Mouse (Mus musculus) T-helper 2 cell (primary cell): Measurements from ENCODE around the gene Ms4a15.

Source experiments
- in situ Hi-C: fragments of 300-600 bp; cut with MboI, MseI; formaldehyde crosslinking; loops from one replicate; pipeline ENCODE4 v1.15.1; 2025; ENCODE audit warnings: high pct_unique_total_duplicates

Ms4a15 gene

GRCm38 (mm10) chr19:10993150-10993549, at the start of gene Ms4a15:
TSS of gene Ms4a15 (minus strand) at chr19:10993250.
- in situ Hi-C loops, result no loop called here

GRCm38 (mm10) chr19:11037570-11037969, 44.5 kb upstream of the Ms4a15 start:
- in situ Hi-C loops, result no loop called here

DNA sequence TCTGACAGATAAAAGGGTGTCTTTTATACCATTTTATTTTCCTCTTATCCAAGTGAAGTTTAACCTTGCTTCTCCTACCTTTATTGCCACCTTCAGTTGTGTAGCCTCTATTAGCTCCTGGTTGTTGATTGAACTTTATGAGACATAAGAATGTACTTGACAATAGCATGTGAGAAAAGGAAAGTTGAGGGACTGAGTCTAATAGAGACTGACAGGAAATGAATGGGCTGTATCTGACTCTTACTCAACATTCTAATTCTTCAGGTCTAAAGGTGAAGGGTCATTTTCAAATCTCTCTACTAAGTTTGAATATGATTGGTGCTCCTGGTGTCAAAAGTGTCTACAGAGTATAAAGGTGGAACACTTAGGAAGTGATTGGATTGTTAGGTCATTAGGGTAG, 29.3 kb upstream of the Ms4a15 start:
- in situ Hi-C loops, result no loop called here

DNA sequence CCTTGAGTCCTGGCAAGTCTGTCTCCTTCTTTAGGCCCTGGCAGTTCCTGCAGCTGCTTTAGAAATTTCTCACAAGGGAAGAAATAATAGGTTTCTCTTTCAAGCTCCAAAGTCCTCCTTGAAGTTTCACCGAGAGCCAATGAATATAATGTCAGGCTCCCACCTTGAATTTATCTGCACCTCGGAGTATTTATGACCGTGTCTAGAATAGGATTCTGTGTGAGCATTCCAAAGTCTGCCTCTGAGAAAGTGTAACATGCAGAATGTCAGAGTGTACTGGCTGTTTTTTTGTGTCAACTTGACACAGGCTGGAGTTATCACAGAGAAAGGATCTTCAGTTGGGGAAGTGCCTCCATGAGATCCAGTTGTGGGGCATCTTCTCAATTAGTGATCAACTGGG, 24.8 kb upstream of the Ms4a15 start, which contains the start of gene Ms4a18:
TSS of gene Ms4a18 (minus strand) at position 141 of the 400 bp plus-strand sequence.
- in situ Hi-C loops, result no loop called here

- in situ Hi-C loops, result no loop called here
Measured at GRCm38 (mm10) chr19:11017251-11017650, 24.2 kb upstream of the Ms4a15 start.

DNA sequence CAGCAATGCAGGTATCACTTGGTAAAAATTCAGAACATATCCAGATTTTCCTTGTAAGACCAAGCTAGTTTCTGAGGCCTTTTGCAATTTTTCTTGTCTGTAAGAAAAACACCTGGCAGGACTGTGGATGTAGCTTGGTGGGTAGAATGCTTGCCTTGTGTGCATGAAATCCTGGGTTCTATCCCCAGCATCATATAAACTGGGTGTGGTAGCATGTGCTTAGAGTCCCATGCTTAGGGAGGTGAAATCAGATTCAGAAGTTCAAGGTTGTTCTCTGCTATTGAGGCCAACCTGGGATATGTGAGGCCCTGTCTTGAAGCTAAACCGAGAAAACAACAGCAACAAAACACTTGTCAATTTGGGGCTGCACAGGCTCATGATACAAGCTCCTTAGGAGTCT, 22.9 kb upstream of the Ms4a15 start:
- in situ Hi-C loops, result no loop called here

DNA sequence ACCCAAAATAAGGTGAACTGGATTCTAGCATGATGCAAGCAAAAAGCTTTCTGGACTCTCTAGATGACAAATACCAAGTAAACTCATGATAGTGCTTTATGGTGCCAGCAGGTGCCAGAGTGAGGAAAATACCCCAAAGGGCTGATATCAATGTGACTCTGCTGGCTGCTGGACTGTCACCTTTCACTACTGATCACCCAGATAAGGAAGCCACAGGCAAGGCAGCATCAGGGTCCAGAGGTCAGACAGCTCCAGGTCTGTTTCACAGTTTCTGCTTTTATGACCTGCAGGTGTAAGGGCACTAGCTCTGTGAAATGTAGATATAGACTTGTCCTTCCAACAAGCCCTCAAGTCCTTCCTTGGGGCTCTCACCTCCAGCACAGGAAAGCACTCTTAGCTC, 22.4 kb upstream of the Ms4a15 start:
- in situ Hi-C loops, result no loop called here

DNA sequence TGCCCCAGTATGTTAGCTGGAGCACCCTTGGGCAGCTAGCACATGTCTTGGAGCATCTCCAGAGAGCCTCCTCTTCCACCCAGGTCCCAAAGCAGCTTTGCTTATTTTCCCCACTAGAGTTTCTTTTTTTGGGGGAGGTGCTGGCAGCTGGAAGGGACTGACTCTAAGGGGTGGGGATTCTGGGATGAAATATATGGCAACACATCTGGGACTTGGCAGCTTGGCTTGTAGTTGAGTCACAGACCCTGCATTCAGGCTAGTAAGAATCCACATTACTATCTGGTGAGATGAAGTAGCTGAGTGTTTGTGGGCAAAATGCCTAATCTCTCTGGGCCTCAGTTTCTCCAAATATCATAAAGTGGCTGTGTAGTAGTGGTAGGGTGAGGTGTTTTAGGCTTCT, 1.1 kb downstream of the Ms4a15 start:
- in situ Hi-C loops, result no loop called here

GRCm38 (mm10) chr19:10990751-10991150, 2.3 kb downstream of the Ms4a15 start:
- in situ Hi-C loops, result no loop called here

GRCm38 (mm10) chr19:10988563-10988962, 4.5 kb downstream of the Ms4a15 start:
- in situ Hi-C loops, result no loop called here

GRCm38 (mm10) chr19:10985889-10986288, 7.2 kb downstream of the Ms4a15 start:
- in situ Hi-C loops, result no loop called here

DNA sequence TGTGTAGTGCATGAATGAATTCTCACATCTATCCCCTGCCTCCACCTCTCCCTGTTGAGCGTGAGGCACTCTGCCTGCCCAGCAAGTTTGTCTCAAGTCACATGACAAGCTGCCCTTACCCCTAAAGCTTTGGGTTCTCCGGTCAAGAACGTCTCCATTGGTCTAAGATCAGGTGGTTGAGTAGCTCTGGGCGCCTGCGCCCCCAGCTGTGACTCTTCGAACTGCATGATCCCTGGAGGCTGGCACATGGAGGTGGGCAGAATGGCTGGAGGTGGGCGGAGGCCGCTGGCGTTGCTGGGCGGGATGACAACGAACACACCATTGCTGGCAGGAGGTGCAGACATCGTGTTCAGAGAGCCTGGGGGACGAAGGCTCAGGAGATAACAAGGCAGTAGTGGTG, 8.5 kb downstream of the Ms4a15 start:
- in situ Hi-C loops, result no loop called here

DNA sequence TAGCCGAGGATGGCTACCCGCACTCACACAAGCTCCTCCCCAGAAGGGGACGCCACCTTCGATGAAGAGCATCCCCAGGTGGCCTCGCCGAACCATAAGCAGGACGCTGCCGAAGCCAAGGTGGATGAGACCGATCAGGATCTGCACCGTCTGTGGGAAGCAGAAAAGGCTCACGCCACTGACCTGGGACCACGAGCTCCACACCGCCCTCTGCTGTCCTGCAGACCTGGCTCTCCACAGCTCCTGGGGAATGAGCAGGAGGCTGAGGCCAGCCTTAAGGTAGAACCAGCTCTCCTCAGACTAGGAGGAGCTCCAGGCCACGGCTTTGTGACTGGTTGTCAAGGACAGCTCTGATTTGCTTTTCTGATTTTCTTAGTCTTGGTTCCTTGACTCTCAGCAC, 9.9 kb downstream of the Ms4a15 start:
- in situ Hi-C loops, result no loop called here

DNA sequence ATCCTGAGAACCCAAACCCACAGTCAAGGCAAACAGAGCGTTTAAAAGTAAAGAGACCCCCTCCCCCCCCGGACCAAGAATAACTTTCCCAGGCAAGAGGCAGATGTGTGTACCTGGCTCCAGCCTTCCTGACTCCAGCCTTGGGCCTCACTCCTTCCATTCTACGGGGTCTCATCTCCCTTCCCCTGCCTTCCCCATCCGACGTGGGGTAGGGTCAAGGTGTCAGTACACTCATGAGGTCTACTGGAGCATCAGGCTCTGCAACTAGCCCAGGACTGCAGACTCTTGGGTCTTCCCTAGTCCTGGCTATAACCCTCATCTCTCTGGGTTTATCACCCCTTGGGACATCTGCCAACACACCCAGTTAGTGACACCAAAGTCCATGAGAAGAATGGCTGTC, 12.8 kb downstream of the Ms4a15 start:
- in situ Hi-C loops, result no loop called here

DNA sequence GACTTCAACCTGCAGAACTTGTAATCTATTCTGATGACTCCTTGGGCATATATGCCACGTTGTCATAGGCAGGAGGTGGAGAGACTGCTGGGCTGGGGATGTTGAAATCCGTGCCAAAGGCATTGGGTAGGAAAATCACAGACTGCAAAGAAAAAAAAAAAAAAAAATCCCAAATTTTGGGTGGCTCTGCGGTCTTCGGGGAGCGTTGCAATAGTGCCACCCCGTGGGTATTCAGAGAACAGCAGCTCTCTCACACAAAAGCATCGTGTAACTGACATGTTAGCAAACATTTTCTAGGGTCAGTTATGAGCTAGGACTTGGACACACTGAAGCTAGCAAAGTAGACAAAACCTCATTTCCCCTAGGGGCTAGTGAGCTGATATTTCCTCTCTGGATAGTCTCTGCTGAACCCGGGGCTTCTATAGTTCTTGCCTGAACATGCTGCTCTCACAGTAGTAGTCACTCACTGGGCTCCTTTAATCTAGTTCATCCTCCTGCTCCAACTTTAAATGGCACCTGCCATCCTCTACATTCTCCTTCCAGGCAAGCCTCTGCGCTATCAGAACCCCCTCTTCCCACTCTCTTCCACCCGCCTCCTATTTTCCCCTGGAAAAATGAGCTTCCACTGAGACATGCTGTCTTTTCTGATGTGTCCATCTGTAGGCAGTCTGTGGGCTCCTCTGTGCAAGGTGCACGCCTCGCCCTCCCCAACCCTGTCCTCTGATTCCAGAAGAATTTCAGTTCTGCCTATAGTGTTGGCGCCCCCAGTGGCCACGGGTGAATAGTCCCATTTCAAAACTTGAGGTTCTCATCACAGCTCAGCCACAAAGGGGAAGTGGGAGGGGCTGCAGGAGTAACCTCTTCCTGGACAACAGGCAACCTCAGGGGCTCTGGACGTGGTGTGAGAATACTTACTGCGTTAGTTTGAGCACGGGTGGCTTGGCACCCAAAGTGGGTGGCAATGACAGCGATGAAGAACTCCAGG, 13.6 kb downstream of the Ms4a15 start:
- in situ Hi-C loops, result no loop called here

DNA sequence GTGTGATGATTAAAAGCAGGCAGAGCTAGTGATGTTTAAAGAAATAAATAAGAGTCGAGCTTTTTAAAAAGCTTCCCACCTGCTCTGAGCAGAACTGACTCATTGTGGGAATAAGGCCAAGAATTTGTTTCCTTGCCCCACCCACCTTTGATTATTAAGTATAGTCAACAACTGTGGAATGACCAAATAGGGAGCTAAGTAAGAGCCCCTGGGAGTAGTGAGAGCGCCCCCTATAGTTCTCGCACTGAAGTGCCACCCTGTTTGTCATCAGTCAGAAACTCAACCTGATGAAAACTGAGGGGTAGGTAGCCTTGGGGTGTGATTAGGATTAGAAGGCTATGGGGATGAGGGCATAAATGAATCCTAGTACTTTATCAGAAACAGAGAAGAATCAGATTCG, 16.7 kb downstream of the Ms4a15 start:
- in situ Hi-C loops, result no loop called here

- in situ Hi-C loops, result no loop called here
Measured at GRCm38 (mm10) chr19:10975187-10975586, 17.9 kb downstream of the Ms4a15 start.

DNA sequence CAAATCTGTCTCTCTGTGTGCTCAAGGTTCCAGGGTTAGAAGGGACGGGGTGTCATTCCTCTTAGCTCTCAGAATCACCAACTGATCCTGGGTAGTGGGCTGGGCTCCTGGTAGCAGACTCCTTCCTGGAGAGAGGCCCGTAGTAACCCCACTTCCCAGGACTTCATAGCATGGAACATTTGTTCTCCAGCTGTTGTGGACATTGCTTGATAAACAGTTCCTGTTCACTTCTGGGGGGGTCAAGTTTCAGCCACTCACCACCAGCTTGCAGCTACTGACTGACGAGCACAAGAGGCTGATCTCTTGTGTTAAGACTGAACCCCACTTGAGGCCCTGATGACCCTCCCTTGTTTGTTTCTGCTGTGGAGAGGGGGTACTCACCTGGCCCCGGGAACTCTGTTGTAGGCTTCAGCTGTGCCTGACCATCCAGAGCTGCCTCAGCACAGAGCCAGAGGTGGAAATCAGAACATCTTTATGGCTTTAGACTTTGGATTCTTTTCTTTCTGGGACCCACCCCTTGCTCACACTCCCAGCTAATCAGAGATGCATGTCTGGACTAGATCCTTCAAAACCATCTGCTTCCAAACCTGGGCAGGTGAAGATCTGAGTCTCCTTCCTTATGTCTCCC, 18.7 kb downstream of the Ms4a15 start, which contains the start of gene Ms4a10:
TSS of gene Ms4a10 (minus strand) at position 433 of the 628 bp plus-strand sequence.
- in situ Hi-C loops, result no loop called here

GRCm38 (mm10) chr19:10973187-10973586, 19.9 kb downstream of the Ms4a15 start:
- in situ Hi-C loops, result no loop called here

- in situ Hi-C loops, result no loop called here
Measured at GRCm38 (mm10) chr19:10972660-10973059, 20.4 kb downstream of the Ms4a15 start.

DNA sequence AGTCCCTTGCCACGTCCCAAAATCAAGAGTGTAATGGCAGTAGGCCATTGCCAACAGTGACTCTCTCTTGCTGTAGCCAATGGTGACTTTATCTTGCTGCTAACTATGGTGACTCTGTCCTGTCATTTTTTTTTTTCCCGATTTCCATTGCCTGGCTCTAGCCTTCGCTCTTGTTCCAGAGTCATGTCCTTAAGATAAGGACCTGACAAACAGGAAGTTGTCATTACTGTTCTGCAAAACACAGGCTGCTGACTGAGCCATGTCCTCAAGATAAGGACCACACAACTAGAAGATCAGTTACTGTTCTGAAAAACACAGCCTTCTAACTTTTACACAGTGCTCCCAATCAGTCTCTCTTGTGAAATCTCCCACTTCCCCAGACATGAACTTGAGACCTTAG, 22.6 kb downstream of the Ms4a15 start:
- in situ Hi-C loops, result no loop called here

GRCm38 (mm10) chr19:10968578-10968977, 24.5 kb downstream of the Ms4a15 start:
- in situ Hi-C loops, result no loop called here

- in situ Hi-C loops, result no loop called here
Measured at GRCm38 (mm10) chr19:10965721-10966120, 27.3 kb downstream of the Ms4a15 start.
